In the genomic region with DNA sequence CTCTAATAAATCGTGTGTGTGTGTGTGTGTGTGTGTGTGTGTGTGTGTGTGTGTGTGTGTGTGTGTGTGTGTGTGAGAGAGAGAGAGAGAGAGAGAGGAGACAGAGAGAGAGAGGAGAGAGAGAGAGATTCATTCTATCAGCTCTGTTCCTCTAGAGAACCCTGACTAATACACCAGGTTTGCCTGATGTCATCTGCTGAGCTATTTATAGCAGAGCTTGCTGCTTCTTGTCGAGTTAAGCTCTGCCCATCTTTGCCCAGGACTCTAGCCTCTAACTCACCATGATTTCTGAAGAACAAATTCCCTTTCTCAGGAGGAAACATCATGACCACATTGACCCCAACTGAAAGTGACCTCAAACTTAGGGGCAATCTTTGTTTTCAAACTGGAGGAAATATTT, we compare ENCODE assay signal across 12 mouse cellular contexts. TPM values are rescaled to one million over a fixed set of nuclear protein-coding genes. Genes with fewer than 3 reads are reported as not detected.
DNase-seq lines count a peak whose midpoint lies in the region.
"Had no signal": no experiment of that assay in that cellular context is flagged by ENCODE, and none has a peak within 500 bp of the region (broad histone marks: within the 10 kb centered on the region; RNA-seq: fewer than 3 reads in every experiment).

No protein-coding gene starts in this region.

- H3K27ac ChIP-seq in heart, embryonic 10.5 days: peak overlapping the region; percentile 47; the same call in 1 of the 2 replicates
- H3K27ac ChIP-seq: embryonic facial prominence, embryonic 15.5 days; hindbrain, embryonic 15.5 days had no signal

- no peaks in the 10 kb centered on the region for H3K9me3 ChIP-seq in heart, embryonic 10.5 days
- H3K9me3 ChIP-seq: embryonic facial prominence, embryonic 15.5 days; hindbrain, embryonic 15.5 days had no signal

- no peak overlapping the region for H3K4me3 ChIP-seq in heart, embryonic 10.5 days
- H3K4me3 ChIP-seq: embryonic facial prominence, embryonic 15.5 days; hindbrain, embryonic 15.5 days had no signal

- H3K4me1 ChIP-seq in heart, embryonic 10.5 days: no peaks in the 10 kb centered on the region
- H3K4me1 ChIP-seq: embryonic facial prominence, embryonic 15.5 days; hindbrain, embryonic 15.5 days had no signal

- H3K36me3 ChIP-seq in heart, embryonic 10.5 days: no peaks in the 10 kb centered on the region
- H3K36me3 ChIP-seq: embryonic facial prominence, embryonic 15.5 days; hindbrain, embryonic 15.5 days had no signal

- DNase-seq in adrenal gland, adult (ENCODE audit: inconsistent age in 2 of 2, low spot score in 1 of 2): peak; percentile 13 to 40
- DNase-seq in adrenal gland, postnatal 14 days: no peak
- DNase-seq in layer of hippocampus, adult 9-11 months: peak; percentile 21
- DNase-seq in layer of hippocampus, adult 9-10 months (ENCODE audit: low spot score): no peak
- no peak for DNase-seq in heart, embryonic 10.5 days (ENCODE audit: low spot score)
- peak; percentile 23 for DNase-seq in retina, postnatal 7 days (ENCODE audit: low read depth, low spot score)
- no peak for DNase-seq in ovary, postnatal 36 days (ENCODE audit: low spot score)
- no peak for DNase-seq in liver
- DNase-seq: cerebellum, adult 9-10 months; thymus, postnatal 36 days had no signal

- no peaks in the 10 kb centered on the region for H3K27me3 ChIP-seq in heart, embryonic 10.5 days (ENCODE audit: insufficient read depth, poor library complexity, severe bottlenecking)
- H3K27me3 ChIP-seq: embryonic facial prominence, embryonic 15.5 days; hindbrain, embryonic 15.5 days had no signal

- WGBS in heart, embryonic 10.5 days: 33% methylated on average over 2 of the region's 2 CpGs

RNA-seq across cellular contexts. Expression of a gene that starts 24.4 kb away (rescaled TPM):
- total RNA-seq in adrenal gland, postnatal 14 days (2021): 37.4 and 47.7 TPM in 2 replicates
- 7.4 and 10.1 TPM in 2 replicates for polyA plus RNA-seq in heart, embryonic 10.5 days (2016; fragmentation: Nextera tagmentation; extraction: Ambion mirVana)

RNA-seq across cellular contexts. Expression of a gene that starts 24.8 kb away (rescaled TPM):
- 7.8 and 11.9 TPM in 2 replicates for total RNA-seq in adrenal gland, postnatal 14 days (2021)
- 7.7 and 10.8 TPM in 2 replicates for polyA plus RNA-seq in heart, embryonic 10.5 days (2016; fragmentation: Nextera tagmentation; extraction: Ambion mirVana)

Comparison
In these comparisons a context has a peak if more than half of its experiments do, and no peak if none do; other contexts are left out.
1. DNase-seq: peak in adrenal gland, adult (2 of 2), layer of hippocampus, adult 9-11 months (single experiment) and retina, postnatal 7 days (single experiment); none in adrenal gland, postnatal 14 days (single experiment), layer of hippocampus, adult 9-10 months (single experiment), heart, embryonic 10.5 days (single experiment), ovary, postnatal 36 days (single experiment) and liver (single experiment).